Mouse (Mus musculus): ENCODE measurements around the gene Ubxn1.

Gene Ubxn1

GRCm38 (mm10) chr19:8903412-8903811 is 32.1 kb downstream of the Ubxn1 start:
- DNase-seq, result no peak

GRCm38 (mm10) chr19:8908531-8908930 is 37.2 kb downstream of the Ubxn1 start:
- no peak for DNase-seq

GRCm38 (mm10) chr19:8911810-8912209 is 40.5 kb downstream of the Ubxn1 start:
- DNase-seq, result no peak

- no peak for DNase-seq
Observed at GRCm38 (mm10) chr19:8914212-8914611, 42.9 kb downstream of the Ubxn1 start.

- no peak for DNase-seq
Observed at GRCm38 (mm10) chr19:8919000-8919399, 47.7 kb downstream of the Ubxn1 start.

- DNase-seq, result no peak
Observed at GRCm38 (mm10) chr19:8919684-8920072, 48.4 kb downstream of the Ubxn1 start.

GRCm38 (mm10) chr19:8920073-8920736 is 48.9 kb downstream of the Ubxn1 start, which contains the start of gene B3gat3:
Gene B3gat3 (plus strand): TSS chr19:8920374.
- DNase-seq, result peak; percentile 98

- peak; percentile 21 for DNase-seq
Observed at GRCm38 (mm10) chr19:8920836-8921291, 49.6 kb downstream of the Ubxn1 start.

GRCm38 (mm10) chr19:8921741-8922140 is 50.4 kb downstream of the Ubxn1 start:
- DNase-seq, result no peak

Measured in kidney, adult 18-20 months (tissue).